Mouse (Mus musculus) liver, adult 2 months (tissue): ENCODE data around the gene Eif4g3.

ENCODE experiments used
- CTCF ChIP-seq: fragments of 200-500 bp; IDR thresholded peaks from 2 replicates; pipeline ENCODE4 v1.5.1; 2011; ENCODE audit warnings: low read depth, low read length, control low read depth
- POLR2A ChIP-seq: fragments of 200-500 bp; IDR thresholded peaks from 2 replicates; pipeline ENCODE4 v1.6.1; 2011; ENCODE audit warnings: low read length, control low read depth; ENCODE audit not compliant: insufficient read depth; ENCODE audit errors: extremely low read depth

- no peak for TF ChIP-seq CTCF
- no peak for TF ChIP-seq POLR2A
Measured at GRCm38 (mm10) chr4:138184573-138184981, 191.8 kb downstream of the Eif4g3 start.
